Mouse (Mus musculus): ENCODE measurements at regions not wholly inside any gene's neighbourhood (a gene's known extent, or its start where the extent isn't known, plus 50 kb on each side); places are given as distances from the start of the nearest gene placed in this dataset.

GRCm38 (mm10) chr15:36881576-36881975 lies 126.0 kb downstream of the Zfp706 start:
- DNase-seq (ENCODE audit: low spot score) (no peak), ATAC-seq (ENCODE audit: extremely low read depth, insufficient number of reproducible peaks, low FRiP score, poor library complexity, severe bottlenecking) (no peak)
- Histone ChIP-seq H3K36me3 (replicated peaks) (peaks cover 9% of the 10 kb centered on the region), H3K4me3 (ENCODE audit: low read depth, low read length) (no peak overlapping the region), H3K27me3 (ENCODE audit: insufficient read depth, low read length) (no peaks in the 10 kb centered on the region), H3K4me1 (ENCODE audit: insufficient read depth, low read depth, low read length) (peaks cover 86% of the 10 kb centered on the region), H3K9me3 (replicated peaks) (no peaks in the 10 kb centered on the region)
- TF ChIP-seq POLR2AphosphoS5 (IDR thresholded peaks at IDR 0.05; ENCODE audit: insufficient replicate concordance, low read depth, low read length) = no peak
- TF ChIP-seq GATA2 (IDR thresholded peaks at IDR 0.05; ENCODE audit: borderline replicate concordance, low read depth, low read length) = no peak
- TF ChIP-seq GATA1 (IDR thresholded peaks at IDR 0.05; ENCODE audit: borderline replicate concordance, low read length) = no peak
- no peak for TF ChIP-seq CTCF (IDR thresholded peaks at IDR 0.05; ENCODE audit: low read depth, low read length)
- no peak for TF ChIP-seq TAL1 (conservative IDR thresholded peaks at IDR 0.05; ENCODE audit: low read depth, low read length)

- Histone ChIP-seq H3K27me3 (ENCODE audit: insufficient read depth, low read length) (no peaks in the 10 kb centered on the region), H3K36me3 (replicated peaks) (peaks cover 11% of the 10 kb centered on the region), H3K9me3 (replicated peaks) (no peaks in the 10 kb centered on the region), H3K4me3 (ENCODE audit: low read depth, low read length) (no peak overlapping the region; the same call in 1 of the 2 replicates), H3K4me1 (ENCODE audit: insufficient read depth, low read depth, low read length) (peaks cover 90% of the 10 kb centered on the region)
- ATAC-seq (ENCODE audit: extremely low read depth, insufficient number of reproducible peaks, low FRiP score, poor library complexity, severe bottlenecking) = no peak
- no peak for DNase-seq (ENCODE audit: low spot score)
- no peak for TF ChIP-seq GATA2 (IDR thresholded peaks at IDR 0.05; ENCODE audit: borderline replicate concordance, low read depth, low read length)
- no peak for TF ChIP-seq CTCF (IDR thresholded peaks at IDR 0.05; ENCODE audit: low read depth, low read length)
- no peak for TF ChIP-seq POLR2AphosphoS5 (IDR thresholded peaks at IDR 0.05; ENCODE audit: insufficient replicate concordance, low read depth, low read length)
- no peak for TF ChIP-seq TAL1 (conservative IDR thresholded peaks at IDR 0.05; ENCODE audit: low read depth, low read length)
- no peak for TF ChIP-seq GATA1 (IDR thresholded peaks at IDR 0.05; ENCODE audit: borderline replicate concordance, low read length)
Measured at GRCm38 (mm10) chr15:36880602-36881001, 127.0 kb downstream of the Zfp706 start.

GRCm38 (mm10) chr15:36879587-36879986 lies 128.0 kb downstream of the Zfp706 start:
- DNase-seq (ENCODE audit: low spot score) (peak; percentile 57), ATAC-seq (ENCODE audit: extremely low read depth, insufficient number of reproducible peaks, low FRiP score, poor library complexity, severe bottlenecking) (no peak)
- Histone ChIP-seq H3K4me3 (ENCODE audit: low read depth, low read length) (peak overlapping the region; percentile 68), H3K4me1 (ENCODE audit: insufficient read depth, low read depth, low read length) (peaks cover 89% of the 10 kb centered on the region), H3K27me3 (ENCODE audit: insufficient read depth, low read length) (no peaks in the 10 kb centered on the region), H3K9me3 (replicated peaks) (no peaks in the 10 kb centered on the region), H3K36me3 (replicated peaks) (peaks cover 19% of the 10 kb centered on the region)
- TF ChIP-seq TAL1 (conservative IDR thresholded peaks at IDR 0.05; ENCODE audit: low read depth, low read length) (no peak), GATA1 (IDR thresholded peaks at IDR 0.05; ENCODE audit: borderline replicate concordance, low read length) (no peak), POLR2AphosphoS5 (IDR thresholded peaks at IDR 0.05; ENCODE audit: insufficient replicate concordance, low read depth, low read length) (no peak), GATA2 (IDR thresholded peaks at IDR 0.05; ENCODE audit: borderline replicate concordance, low read depth, low read length) (no peak)

GRCm38 (mm10) chr15:36878960-36879359 lies 128.6 kb downstream of the Zfp706 start:
- Histone ChIP-seq H3K4me1 (ENCODE audit: insufficient read depth, low read depth, low read length) (peaks cover 87% of the 10 kb centered on the region), H3K36me3 (replicated peaks) (peaks cover 25% of the 10 kb centered on the region), H3K9me3 (replicated peaks) (no peaks in the 10 kb centered on the region), H3K27me3 (ENCODE audit: insufficient read depth, low read length) (no peaks in the 10 kb centered on the region), H3K4me3 (ENCODE audit: low read depth, low read length) (peak overlapping the region; percentile 68)
- TF ChIP-seq GATA2 (IDR thresholded peaks at IDR 0.05; ENCODE audit: borderline replicate concordance, low read depth, low read length) (no peak), GATA1 (IDR thresholded peaks at IDR 0.05; ENCODE audit: borderline replicate concordance, low read length) (no peak), POLR2AphosphoS5 (IDR thresholded peaks at IDR 0.05; ENCODE audit: insufficient replicate concordance, low read depth, low read length) (no peak), CTCF (IDR thresholded peaks at IDR 0.05; ENCODE audit: low read depth, low read length) (no peak)
- no peak for ATAC-seq (ENCODE audit: extremely low read depth, insufficient number of reproducible peaks, low FRiP score, poor library complexity, severe bottlenecking)
- DNase-seq (ENCODE audit: low spot score) = no peak

- Histone ChIP-seq H3K4me1 (ENCODE audit: insufficient read depth, low read depth, low read length) (peaks cover 88% of the 10 kb centered on the region), H3K36me3 (replicated peaks) (peaks cover 28% of the 10 kb centered on the region), H3K4me3 (ENCODE audit: low read depth, low read length) (peak overlapping the region; percentile 68; the same call in 1 of the 2 replicates), H3K9me3 (replicated peaks) (no peaks in the 10 kb centered on the region), H3K27me3 (ENCODE audit: insufficient read depth, low read length) (no peaks in the 10 kb centered on the region)
- no peak for ATAC-seq (ENCODE audit: extremely low read depth, insufficient number of reproducible peaks, low FRiP score, poor library complexity, severe bottlenecking)
- TF ChIP-seq CTCF (IDR thresholded peaks at IDR 0.05; ENCODE audit: low read depth, low read length) = no peak
- TF ChIP-seq POLR2AphosphoS5 (IDR thresholded peaks at IDR 0.05; ENCODE audit: insufficient replicate concordance, low read depth, low read length) = no peak
- TF ChIP-seq GATA1 (IDR thresholded peaks at IDR 0.05; ENCODE audit: borderline replicate concordance, low read length) = no peak
- no peak for TF ChIP-seq TAL1 (conservative IDR thresholded peaks at IDR 0.05; ENCODE audit: low read depth, low read length)
- no peak for TF ChIP-seq GATA2 (IDR thresholded peaks at IDR 0.05; ENCODE audit: borderline replicate concordance, low read depth, low read length)
- no peak for DNase-seq (ENCODE audit: low spot score)
Measured at GRCm38 (mm10) chr15:36878276-36878675, 129.3 kb downstream of the Zfp706 start.

GRCm38 (mm10) chr15:36877501-36877900 lies 130.1 kb downstream of the Zfp706 start:
- Histone ChIP-seq H3K4me1 (ENCODE audit: insufficient read depth, low read depth, low read length) (peaks cover 88% of the 10 kb centered on the region), H3K36me3 (replicated peaks) (peaks cover 28% of the 10 kb centered on the region)

More at GRCm38 (mm10) chr15:36877501-36877900, 130.1 kb downstream of the Zfp706 start:
- ATAC-seq (ENCODE audit: extremely low read depth, insufficient number of reproducible peaks, low FRiP score, poor library complexity, severe bottlenecking) = no peak
- DNase-seq (ENCODE audit: low spot score) = no peak
- Histone ChIP-seq H3K4me3 (ENCODE audit: low read depth, low read length) (peak overlapping the region; percentile 3; the same call in 1 of the 2 replicates), H3K9me3 (replicated peaks) (no peaks in the 10 kb centered on the region), H3K27me3 (ENCODE audit: insufficient read depth, low read length) (no peaks in the 10 kb centered on the region)
- TF ChIP-seq POLR2AphosphoS5 (IDR thresholded peaks at IDR 0.05; ENCODE audit: insufficient replicate concordance, low read depth, low read length) = no peak
- TF ChIP-seq GATA1 (IDR thresholded peaks at IDR 0.05; ENCODE audit: borderline replicate concordance, low read length) = no peak
- no peak for TF ChIP-seq CTCF (IDR thresholded peaks at IDR 0.05; ENCODE audit: low read depth, low read length)
- TF ChIP-seq GATA2 (IDR thresholded peaks at IDR 0.05; ENCODE audit: borderline replicate concordance, low read depth, low read length) = no peak
- TF ChIP-seq TAL1 (conservative IDR thresholded peaks at IDR 0.05; ENCODE audit: low read depth, low read length) = no peak
